Mouse (Mus musculus): ENCODE results near the gene Sept5.

DNA sequence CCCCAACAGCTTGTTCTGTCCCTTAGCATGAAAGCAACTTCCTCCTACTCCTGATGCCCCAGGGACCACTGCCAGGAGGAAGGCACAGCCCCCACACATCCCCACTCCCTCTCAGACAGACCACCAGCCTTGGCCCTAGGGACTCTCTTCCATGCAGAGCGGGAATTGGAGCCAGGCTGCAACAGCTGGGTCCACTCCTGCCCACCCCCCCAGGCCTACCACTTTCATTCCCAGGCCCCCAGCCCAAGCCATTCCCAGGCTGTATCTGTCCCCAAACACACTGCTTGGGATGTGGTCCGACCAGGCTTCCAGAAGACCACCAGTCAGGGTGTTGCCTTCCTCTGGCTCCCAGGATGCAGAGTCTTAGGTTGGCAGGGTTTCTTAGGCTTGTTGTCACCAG, 20.7 kb downstream of the Sept5 start:
- no peak for TF ChIP-seq CTCF (conservative IDR thresholded peaks at IDR 0.05; ENCODE audit: low read length)
- no peak for TF ChIP-seq POU5F1 (IDR thresholded peaks at IDR 0.05; ENCODE audit: borderline replicate concordance, low read length)
- no peak for TF ChIP-seq NANOG (IDR thresholded peaks at IDR 0.05; ENCODE audit: borderline replicate concordance, low read length)
